Mouse (Mus musculus) mature B cell (primary cell): ENCODE results near the gene Sst.
"Not testable (repeated sequence)": the region's sequence is repeated elsewhere in the genome, so short reads cannot be mapped to it uniquely, and the experiment has no call there.

ENCODE experiments used
- in situ Hi-C: fragments of 300-500 bp; cut with MboI; formaldehyde crosslinking; loops from 2 replicates; pipeline ENCODE4 v1.14.3; 2019

The Sst gene

GRCm38 (mm10) chr16:23890636-23891035, at the start of gene Sst:
TSS of gene Sst (minus strand) at chr16:23890958.
- in situ Hi-C loops, result loop anchor here (5.0 kb wide), 1 partner anchor 348 kb away; no protein-coding TSS in a partner anchor

GRCm38 (mm10) chr16:23934397-23934796, 43.6 kb upstream of the Sst start:
- in situ Hi-C loops, result no loop called here

GRCm38 (mm10) chr16:23932294-23932693, 41.5 kb upstream of the Sst start, which contains the start of gene Rtp2:
TSS of gene Rtp2 (minus strand) at chr16:23932394.
- in situ Hi-C loops, result no loop called here

GRCm38 (mm10) chr16:23931275-23931674, 40.5 kb upstream of the Sst start:
- in situ Hi-C loops, result no loop called here

- in situ Hi-C loops, result no loop called here
Measured at GRCm38 (mm10) chr16:23930426-23931073, 39.8 kb upstream of the Sst start.

GRCm38 (mm10) chr16:23927301-23928114, 36.8 kb upstream of the Sst start:
- in situ Hi-C loops, result no loop called here

- in situ Hi-C loops, result no loop called here
Measured at GRCm38 (mm10) chr16:23922906-23923305, 32.1 kb upstream of the Sst start.

- in situ Hi-C loops, result no loop called here
Measured at GRCm38 (mm10) chr16:23921697-23922096, 30.9 kb upstream of the Sst start.

GRCm38 (mm10) chr16:23919418-23919817, 28.7 kb upstream of the Sst start:
- in situ Hi-C loops, result no loop called here

GRCm38 (mm10) chr16:23913401-23913800, 22.6 kb upstream of the Sst start:
- in situ Hi-C loops, result no loop called here

GRCm38 (mm10) chr16:23912741-23913140, 22.0 kb upstream of the Sst start:
- in situ Hi-C loops, result no loop called here

GRCm38 (mm10) chr16:23909015-23909354, 18.2 kb upstream of the Sst start:
- in situ Hi-C loops, result not testable (repeated sequence)

- in situ Hi-C loops, result not testable (repeated sequence)
Measured at GRCm38 (mm10) chr16:23908076-23909014, 17.6 kb upstream of the Sst start.

- in situ Hi-C loops, result not testable (repeated sequence)
Measured at GRCm38 (mm10) chr16:23906586-23906985, 15.8 kb upstream of the Sst start.

GRCm38 (mm10) chr16:23901411-23901810, 10.7 kb upstream of the Sst start:
- in situ Hi-C loops, result no loop called here

- in situ Hi-C loops, result no loop called here
Measured at GRCm38 (mm10) chr16:23900061-23900460, 9.3 kb upstream of the Sst start.

- in situ Hi-C loops, result no loop called here
Measured at GRCm38 (mm10) chr16:23898840-23899239, 8.1 kb upstream of the Sst start.

GRCm38 (mm10) chr16:23897984-23898586, 7.3 kb upstream of the Sst start:
- in situ Hi-C loops, result no loop called here

- in situ Hi-C loops, result no loop called here
Measured at GRCm38 (mm10) chr16:23897486-23897885, 6.7 kb upstream of the Sst start.

- in situ Hi-C loops, result no loop called here
Measured at GRCm38 (mm10) chr16:23895135-23895534, 4.4 kb upstream of the Sst start.

- in situ Hi-C loops, result loop anchor here (5.0 kb wide), 1 partner anchor 348 kb away; no protein-coding TSS in a partner anchor
Measured at GRCm38 (mm10) chr16:23890151-23890550, 607 bp downstream of the Sst start.
